Mouse (Mus musculus) liver, postnatal 0 days (tissue): ENCODE data around the gene Tns4.

Experiments used
- CTCF ChIP-seq: sonication (generic); IDR thresholded peaks from 2 replicates; pipeline ENCODE4 v1.5.1; 2016; ENCODE audit warnings: antibody characterized with exemption, low read depth
- EP300 ChIP-seq: IDR thresholded peaks from 2 replicates; pipeline ENCODE4 v1.6.1; 2016; ENCODE audit warnings: antibody characterized with exemption, low read depth, mild to moderate bottlenecking

- no peak for TF ChIP-seq CTCF
- TF ChIP-seq EP300 = no peak
These were observed 24.0 kb upstream of the Tns4 start for GRCm38 (mm10) chr11:99113111-99113510.
